ENCODE assay signal across 8 mouse cellular contexts in genomic region chr12:8500597-8501570, GRCm38 (mm10). TPM values are rescaled to one million over a fixed set of nuclear protein-coding genes. Genes with fewer than 3 reads are reported as not detected.
DNase-seq lines count a peak whose midpoint lies in the region; ATAC-seq and TF ChIP-seq lines count a peak whose summit lies in the region.

No protein-coding gene starts in this region.

- H3ac ChIP-seq in C2C12 (ENCODE audit: control insufficient read depth, insufficient read length, low read depth) = peak overlapping the region; percentile 81

- peak overlapping the region; percentile 99 for H3K9ac ChIP-seq in forebrain, embryonic 14.5 days (ENCODE audit: low read length)
- peak overlapping the region; percentile 77; the same call in 1 of the 2 replicates for H3K9ac ChIP-seq in intestine, embryonic 15.5 days

- TF ChIP-seq CTCF in C2C12 (IDR thresholded peaks at IDR 0.05; ENCODE audit: control insufficient read depth, insufficient read depth, insufficient read length) = no peak

- H3K27me3 ChIP-seq in C2C12 (ENCODE audit: control insufficient read depth, insufficient read depth, insufficient read length) = no peaks in the 10 kb centered on the region
- no peaks in the 10 kb centered on the region for H3K27me3 ChIP-seq in forebrain, embryonic 14.5 days (replicated peaks; ENCODE audit: control insufficient read depth, insufficient read depth, low read length)
- no peaks in the 10 kb centered on the region for H3K27me3 ChIP-seq in intestine, embryonic 15.5 days (replicated peaks)
- H3K27me3 ChIP-seq in midbrain, embryonic 10.5 days (ENCODE audit: low read depth, poor library complexity, severe bottlenecking) = no peaks in the 10 kb centered on the region

- no peaks in the 10 kb centered on the region for H3K9me3 ChIP-seq in forebrain, embryonic 14.5 days (replicated peaks; ENCODE audit: control insufficient read depth, low read length)
- H3K9me3 ChIP-seq in intestine, embryonic 15.5 days = no peaks in the 10 kb centered on the region
- no peaks in the 10 kb centered on the region for H3K9me3 ChIP-seq in midbrain, embryonic 10.5 days (replicated peaks)

- peak overlapping the region; percentile 86 for H3K4me3 ChIP-seq in C2C12 (ENCODE audit: insufficient read depth, poor library complexity, severe bottlenecking)
- H3K4me3 ChIP-seq in forebrain, embryonic 14.5 days (ENCODE audit: low read depth, low read length) = peak overlapping the region; percentile 84
- H3K4me3 ChIP-seq in intestine, embryonic 15.5 days (replicated peaks) = peak overlapping the region; percentile 94
- H3K4me3 ChIP-seq in midbrain, embryonic 10.5 days = peak overlapping the region; percentile 79

- H3K36me3 ChIP-seq in C2C12 (ENCODE audit: control insufficient read depth, insufficient read depth) = peaks cover 17% of the 10 kb centered on the region
- no peaks in the 10 kb centered on the region for H3K36me3 ChIP-seq in forebrain, embryonic 14.5 days (ENCODE audit: control insufficient read depth, insufficient read depth, low read length)
- no peaks in the 10 kb centered on the region for H3K36me3 ChIP-seq in intestine, embryonic 15.5 days
- H3K36me3 ChIP-seq in midbrain, embryonic 10.5 days = no peaks in the 10 kb centered on the region

- peaks cover 29% of the 10 kb centered on the region for H3K79me3 ChIP-seq in C2C12 (ENCODE audit: low read depth)

- 47% methylated on average over 17 of the region's 17 CpGs for WGBS in forebrain, embryonic 14.5 days
- 56% methylated on average over 17 of the region's 17 CpGs for WGBS in intestine, embryonic 15.5 days
- WGBS in midbrain, embryonic 10.5 days = 48% methylated on average over 17 of the region's 17 CpGs

- peaks cover 32% of the 10 kb centered on the region for H3K4me1 ChIP-seq in forebrain, embryonic 14.5 days (ENCODE audit: control insufficient read depth, insufficient read depth, low read length)
- H3K4me1 ChIP-seq in intestine, embryonic 15.5 days (replicated peaks) = peaks cover 30% of the 10 kb centered on the region
- peaks cover 46% of the 10 kb centered on the region for H3K4me1 ChIP-seq in midbrain, embryonic 10.5 days

- H3K4me2 ChIP-seq in forebrain, embryonic 14.5 days (ENCODE audit: low read length) = peak overlapping the region; percentile 89
- H3K4me2 ChIP-seq in intestine, embryonic 15.5 days (replicated peaks) = peak overlapping the region; percentile 75

- DNase-seq in adrenal gland, adult 2 months = peak; percentile 54
- DNase-seq in adrenal gland, postnatal 4 days (ENCODE audit: low spot score in 2 of 2) = no peak
- DNase-seq in forebrain, embryonic 14.5 days (ENCODE audit: low spot score) = peak; percentile 37
- DNase-seq in midbrain, embryonic 10.5 days (ENCODE audit: low spot score) = no peak
- DNase-seq in gastrocnemius, postnatal 10 days = no peak

- H3K27ac ChIP-seq in forebrain, embryonic 14.5 days (ENCODE audit: low read depth, low read length) = peak overlapping the region; percentile 100
- H3K27ac ChIP-seq in intestine, embryonic 15.5 days = peak overlapping the region; percentile 99
- H3K27ac ChIP-seq in midbrain, embryonic 10.5 days (replicated peaks) = peak overlapping the region; percentile 99

- H3K79me2 ChIP-seq in C2C12 (ENCODE audit: control insufficient read depth, insufficient read depth) = peaks cover 38% of the 10 kb centered on the region

- ATAC-seq in forebrain, embryonic 14.5 days = no peak
- ATAC-seq in intestine, embryonic 15.5 days = no peak
- no peak for ATAC-seq in erythroid progenitor cell, adult 5-6 weeks (replicated peaks; ENCODE audit: low FRiP score, poor library complexity, severe bottlenecking)

TF ChIP-seq in C2C12, 6 proteins besides CTCF, POLR2A, EP300 and RAD21:
- TF ChIP-seq USF1 (IDR thresholded peaks at IDR 0.05; ENCODE audit: low read depth) (no peak), MYOG (IDR thresholded peaks at IDR 0.05; ENCODE audit: control insufficient read depth, extremely low read depth, insufficient read length) (no peak), FOSL1 (IDR thresholded peaks at IDR 0.05; ENCODE audit: insufficient read depth, low read length, poor library complexity, severe bottlenecking) (no peak), CEBPB (IDR thresholded peaks at IDR 0.05; ENCODE audit: low read depth) (no peak), MAX (IDR thresholded peaks at IDR 0.05) (no peak), MYOD1 (IDR thresholded peaks at IDR 0.05; ENCODE audit: control insufficient read depth, insufficient read length, low read depth) (no peak)

RNA-seq across cellular contexts. Expression of gene Rhob, which starts 1.1 kb away (rescaled TPM):
- total RNA-seq in adrenal gland, adult 2 months (2021) = 100 to 1,000 TPM; 166 to 261 TPM
- 497 and 623 TPM in 2 replicates for polyA plus RNA-seq in adrenal gland, adult 2 months (2012; rRNA removed)
- total RNA-seq in adrenal gland, postnatal 4 days (2021) = 100 to 1,000 TPM; 176 to 206 TPM
- 130 TPM for polyA plus RNA-seq in C2C12 (2012; fragmentation: generic; extraction: Trizol)
- polyA plus RNA-seq in forebrain, embryonic 14.5 days (2014; fragmentation: Nextera tagmentation; extraction: Ambion mirVana) = 74.4 and 94.6 TPM in 2 replicates
- 32.2 and 32.4 TPM in 2 replicates for polyA plus RNA-seq in intestine, embryonic 15.5 days (2015; fragmentation: Nextera tagmentation; extraction: Ambion mirVana)
- polyA plus RNA-seq in midbrain, embryonic 10.5 days (2016; fragmentation: Nextera tagmentation; extraction: Ambion mirVana) = 30.0 and 30.1 TPM in 2 replicates
- 8.3 and 23.5 TPM in 2 replicates for total RNA-seq in erythroid progenitor cell, adult 5-6 weeks (2015; ENCODE audit: low replicate concordance)
- total RNA-seq in erythroid progenitor cell, adult 5-6 weeks (2017; ENCODE audit: low replicate concordance) = 5.4 and 5.5 TPM in 2 replicates
- 10 to 100 TPM; 80.5 to 82.4 TPM for total RNA-seq in gastrocnemius, postnatal 10 days (2021)

Comparison
In these comparisons a context has a peak if more than half of its experiments do, and no peak if none do; other contexts are left out.
1. DNase-seq: peak in adrenal gland, adult 2 months (single experiment) and forebrain, embryonic 14.5 days (single experiment); none in adrenal gland, postnatal 4 days (0 of 2), midbrain, embryonic 10.5 days (single experiment) and gastrocnemius, postnatal 10 days (single experiment).
2. Peak in every context shown above with its lines, with median percentiles within 50 percentile points of each other: H3K4me3 ChIP-seq and H3K27ac ChIP-seq.